Mouse (Mus musculus) hindlimb bud, embryonic 11.5 days (tissue): ENCODE measurements around the gene Zscan2.

Experiments
- DNase-seq: peaks from one replicate; pipeline ENCODE4 v3.0.0-alpha.2; 2012; ENCODE audit warnings: low read depth, low spot score; ENCODE audit errors: extremely low spot score

Zscan2 gene

DNA sequence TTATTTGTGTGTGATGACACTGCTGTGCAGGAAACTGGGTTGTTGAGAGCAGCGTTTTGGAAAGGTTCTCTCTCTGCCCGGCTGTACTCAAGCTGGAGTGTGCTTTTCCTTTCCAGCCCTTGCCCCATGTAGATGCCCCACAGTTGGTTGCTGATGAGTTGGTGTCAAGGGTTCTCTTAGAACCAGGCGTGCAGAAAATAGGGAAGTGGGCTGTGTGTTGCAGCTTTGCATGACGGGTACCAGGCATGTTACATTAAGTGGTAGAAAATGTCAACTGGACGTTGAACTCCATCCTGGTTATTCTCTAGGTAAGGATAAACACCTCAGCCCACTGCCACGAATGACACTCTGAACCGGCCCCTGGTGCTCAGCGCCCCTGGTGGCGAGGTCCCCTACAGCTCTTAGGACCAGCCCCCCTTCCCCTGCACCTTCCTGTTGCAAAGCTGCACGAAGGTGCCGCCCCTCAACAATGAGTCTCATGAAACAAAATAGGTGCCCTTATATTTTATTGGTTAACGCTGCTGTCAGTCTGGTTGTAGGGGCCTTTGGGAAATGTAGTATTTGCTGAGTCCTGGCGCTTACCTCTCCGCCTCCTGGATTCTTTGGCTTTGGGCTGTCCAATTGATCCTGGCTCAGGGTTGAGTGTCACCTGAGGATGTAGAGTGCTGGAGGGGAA is 22.2 kb downstream of the Zscan2 start:
- peak; percentile 47 for DNase-seq

DNA sequence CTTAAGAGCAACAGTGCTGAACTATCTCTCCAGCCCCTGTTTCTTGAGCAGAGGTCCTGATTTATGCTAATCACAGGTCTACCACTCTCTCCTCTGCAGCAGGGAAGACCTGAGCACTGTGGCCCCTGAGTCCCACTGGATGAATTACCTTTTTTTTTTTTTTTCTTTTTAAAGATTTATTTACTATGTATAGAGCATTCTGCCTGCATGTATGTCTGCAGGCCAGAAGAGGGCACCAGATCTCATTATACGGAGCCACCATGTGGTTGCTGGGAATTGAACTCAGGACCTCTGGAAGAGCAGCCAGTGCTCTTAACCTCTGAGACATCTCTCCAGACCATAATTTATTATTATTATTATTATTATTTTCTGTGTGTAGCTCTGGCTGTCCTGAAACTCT is 24.9 kb downstream of the Zscan2 start:
- no peak for DNase-seq

DNA sequence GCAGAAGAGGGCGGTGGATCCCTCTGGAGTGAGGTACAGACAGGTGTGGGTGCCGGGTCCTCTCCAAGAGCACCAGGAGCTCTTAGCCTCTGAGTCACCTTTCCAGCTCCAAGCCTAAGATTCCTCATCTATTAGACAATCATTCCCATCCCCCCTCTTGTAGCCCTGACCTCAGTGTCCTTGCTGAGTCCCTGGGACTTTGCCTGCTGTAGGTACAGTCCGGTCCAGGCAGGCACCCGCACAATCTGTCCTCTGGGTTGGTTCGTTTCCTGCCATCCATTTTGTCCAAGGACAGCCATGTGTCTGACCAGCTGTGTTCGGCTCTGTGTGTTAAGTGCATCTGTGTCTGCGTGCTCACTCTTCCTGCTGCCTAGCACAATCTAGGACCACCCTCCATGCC is 27.9 kb downstream of the Zscan2 start:
- no peak for DNase-seq

DNA sequence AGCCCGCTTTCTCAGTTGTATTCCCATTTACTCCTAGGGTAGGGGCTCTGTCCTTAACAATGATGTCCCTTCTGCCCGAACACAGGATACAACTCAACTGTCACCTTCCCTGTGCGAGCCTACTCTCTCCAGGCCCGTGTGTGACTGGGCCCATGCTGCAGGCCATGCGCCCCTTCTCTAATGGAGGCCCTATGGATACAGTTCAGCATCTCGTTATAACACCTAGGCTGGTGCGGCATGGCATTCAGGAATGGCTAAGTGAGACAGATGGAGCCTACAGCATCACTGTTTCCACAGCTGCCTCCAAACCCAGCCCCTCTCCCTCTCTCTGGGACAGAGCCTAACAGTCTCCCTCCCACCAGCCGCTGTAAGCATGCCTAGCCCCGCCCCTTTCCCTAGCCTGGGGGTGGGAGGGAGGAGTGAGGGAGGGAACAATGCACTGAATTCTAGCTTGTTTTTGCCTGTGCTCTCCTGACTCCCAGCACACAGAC is 28.3 kb downstream of the Zscan2 start:
- no peak for DNase-seq

DNA sequence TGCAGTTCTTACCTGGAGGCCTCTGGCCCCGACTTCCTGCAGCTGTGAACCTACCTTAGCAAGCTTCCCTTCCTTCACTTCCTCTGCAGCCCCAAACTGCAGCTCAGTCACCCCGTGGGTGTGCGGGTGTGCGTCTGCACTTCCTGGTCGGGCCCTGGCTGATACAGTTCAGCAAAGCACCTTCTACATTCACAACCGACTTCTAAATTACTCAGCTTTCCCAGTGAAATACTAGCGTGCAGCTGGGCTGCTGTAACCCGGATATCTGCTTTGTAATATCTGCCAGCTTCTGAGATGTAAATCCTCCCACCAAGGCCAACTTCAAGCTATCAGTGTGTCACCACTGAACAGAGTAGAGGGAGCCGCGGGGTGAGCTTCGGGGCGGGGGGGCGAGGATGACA is 29.1 kb downstream of the Zscan2 start:
- DNase-seq = no peak

DNA sequence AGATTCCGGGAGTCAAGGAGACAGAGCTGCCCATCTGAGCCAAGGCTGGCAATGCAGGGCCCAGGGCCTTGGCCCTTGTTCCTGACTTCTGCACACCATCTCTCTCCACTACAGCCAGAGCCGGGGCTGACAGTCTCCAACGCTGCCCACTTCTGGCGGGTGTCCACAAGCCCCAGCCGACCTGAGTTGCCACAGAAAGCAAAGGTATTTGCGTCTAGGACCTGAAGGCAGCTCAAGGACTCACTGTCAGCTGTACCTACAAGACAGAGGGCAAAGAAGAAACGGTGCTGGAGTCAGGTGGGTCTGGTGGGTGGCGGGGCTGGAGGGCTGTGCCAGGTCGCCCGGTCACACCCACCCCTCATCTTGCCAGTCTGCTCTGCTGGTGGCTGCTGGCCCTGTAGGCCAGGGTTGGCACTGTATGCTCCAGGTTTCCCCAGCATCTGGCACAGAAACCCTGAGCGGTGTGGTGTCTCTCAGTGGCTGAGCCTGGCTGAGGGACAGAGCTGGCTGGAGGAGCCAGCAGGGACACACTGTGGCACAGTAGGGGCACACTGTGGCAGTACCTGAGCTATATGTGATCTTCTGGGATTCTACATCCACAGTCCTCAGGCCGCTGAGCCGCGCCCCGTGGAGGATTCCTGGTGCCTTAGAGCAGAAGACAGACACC is 32.5 kb downstream of the Zscan2 start:
- no peak for DNase-seq

DNA sequence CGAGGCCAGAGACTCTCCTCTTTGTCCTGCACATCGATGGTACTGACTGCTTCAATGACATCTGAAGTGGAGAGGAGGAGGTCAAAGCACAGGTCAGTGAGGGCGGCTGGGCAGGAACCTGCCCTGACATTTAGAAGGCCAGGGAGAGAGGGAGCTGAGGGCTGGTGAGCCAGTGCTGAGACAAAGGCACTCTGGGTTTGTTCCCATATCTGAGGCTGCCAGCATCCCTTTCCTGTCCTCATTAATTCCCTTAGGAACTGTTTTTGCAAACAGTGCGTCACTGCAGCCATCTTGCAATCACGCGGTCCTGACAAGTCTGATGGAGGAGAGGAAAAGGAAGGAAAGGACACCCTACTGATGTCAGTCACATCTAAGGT is 33.0 kb downstream of the Zscan2 start:
- no peak for DNase-seq

DNA sequence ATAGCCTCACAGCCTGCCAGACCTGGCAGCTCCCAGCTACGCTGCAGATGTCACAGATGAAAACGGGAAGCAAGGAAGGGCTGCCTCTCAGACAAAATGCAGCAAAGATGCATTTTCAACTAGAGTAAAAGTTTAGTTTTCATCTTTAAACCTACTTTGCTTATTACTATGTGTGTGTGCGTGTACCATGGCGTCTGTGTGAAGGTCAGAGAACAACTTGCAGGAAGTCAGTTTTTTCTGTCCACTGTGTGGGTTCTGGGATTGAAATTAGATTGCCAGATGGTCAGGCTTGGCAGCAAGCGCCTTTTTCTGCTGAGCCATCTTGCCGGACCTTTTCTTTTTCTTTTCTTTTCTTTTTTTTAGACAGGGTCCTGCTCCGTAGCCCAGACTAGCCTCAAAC is 33.5 kb downstream of the Zscan2 start:
- no peak for DNase-seq

DNA sequence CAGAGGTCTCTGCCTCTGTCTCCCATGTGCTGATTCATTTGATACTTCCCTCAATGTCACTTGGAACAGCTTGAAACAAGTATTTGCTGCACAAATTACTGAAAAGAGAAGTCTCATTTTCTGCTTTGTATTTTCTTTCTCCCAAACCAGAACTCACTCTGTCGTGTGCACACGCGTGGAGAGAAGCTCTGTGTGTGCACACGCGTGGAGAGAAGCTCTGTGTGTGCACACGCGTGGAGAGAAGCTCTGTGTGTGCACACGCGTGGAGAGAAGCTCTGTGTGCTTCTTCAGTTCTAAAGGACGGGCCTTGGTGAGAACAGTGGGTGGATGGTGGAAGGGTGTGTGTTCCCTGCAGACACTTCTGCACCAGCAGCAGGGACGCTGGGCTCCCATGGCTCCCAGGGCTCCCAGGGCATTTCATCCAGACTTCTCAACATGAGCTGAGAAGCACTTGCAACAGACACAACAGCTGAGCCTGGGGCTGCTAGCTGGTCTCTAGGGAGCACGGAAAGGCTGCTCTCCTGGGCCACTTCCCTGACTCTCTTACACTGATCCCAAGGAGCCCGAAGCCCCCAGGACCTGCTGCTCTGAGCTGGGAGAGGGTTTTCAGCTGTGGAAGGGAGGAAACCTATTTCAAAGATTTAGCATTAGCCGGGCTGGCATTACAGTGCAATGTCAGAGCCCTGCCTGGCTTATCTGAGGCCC is 34.2 kb downstream of the Zscan2 start:
- no peak for DNase-seq

DNA sequence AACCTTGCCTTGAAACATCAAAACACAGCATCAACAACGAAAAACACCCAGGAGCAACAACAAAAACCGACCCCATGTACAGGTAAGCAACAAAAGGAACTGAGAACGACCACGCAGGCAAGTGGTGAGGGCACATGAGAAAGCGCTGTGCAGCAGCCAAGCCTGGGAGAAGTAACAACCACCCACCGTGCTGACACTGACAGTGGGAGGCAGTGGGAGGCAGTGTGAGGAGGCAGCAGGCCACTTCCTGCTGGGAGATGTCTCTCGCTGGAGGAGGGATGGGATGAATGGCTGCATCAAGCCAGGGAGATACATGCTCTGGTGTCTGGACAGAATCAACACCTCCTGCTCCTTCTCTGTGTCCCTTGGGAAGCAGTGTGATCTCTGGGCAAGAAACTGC is 36.4 kb downstream of the Zscan2 start:
- no peak for DNase-seq

DNA sequence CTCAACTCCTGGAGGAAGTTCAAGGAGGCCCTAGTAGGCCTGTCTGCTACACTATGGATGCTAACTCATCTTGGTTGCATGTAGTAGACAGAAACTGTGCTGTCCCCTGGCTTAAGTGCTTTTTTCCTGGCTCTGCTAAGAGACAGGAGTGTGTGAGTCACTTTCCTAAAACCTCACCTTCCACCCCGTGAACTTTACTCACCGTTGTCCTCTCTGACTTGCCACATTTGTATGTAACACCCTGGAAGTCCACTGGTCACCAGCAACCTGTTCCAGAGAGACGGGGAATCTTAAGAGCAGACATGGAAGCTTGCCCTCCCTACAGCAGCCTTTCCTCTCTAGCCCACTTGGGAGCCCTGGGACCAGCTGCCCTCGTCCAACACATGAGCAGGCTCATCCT is 37.0 kb downstream of the Zscan2 start:
- no peak for DNase-seq

DNA sequence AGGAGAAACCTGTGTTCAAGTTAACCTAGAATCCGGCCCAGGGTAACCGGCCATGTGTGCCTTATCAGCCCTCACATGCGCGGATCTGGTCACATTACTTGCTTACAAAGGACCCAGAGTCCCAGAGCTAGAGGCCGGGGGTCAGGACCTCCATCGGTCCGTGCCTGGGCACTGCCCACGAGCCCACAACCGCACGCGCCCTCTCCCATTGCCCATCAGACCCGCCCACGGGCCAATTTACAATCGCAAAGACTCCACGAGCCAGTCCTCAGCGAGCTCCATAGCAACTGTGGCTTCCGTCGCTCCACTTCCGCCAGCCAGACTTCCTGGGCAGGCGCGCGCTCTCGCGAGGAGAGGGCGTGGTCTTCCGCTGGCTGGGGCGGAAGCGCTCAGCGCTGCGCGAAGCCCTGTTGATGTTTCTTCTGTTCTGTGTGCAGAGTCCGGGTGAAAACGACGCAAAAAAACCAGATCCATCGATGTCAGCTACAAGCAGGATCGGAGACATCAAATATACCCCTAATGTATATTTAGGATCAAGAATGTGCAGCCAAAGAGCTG is 40.3 kb downstream of the Zscan2 start, which contains the start of gene Wdr73:
Wdr73 (minus strand) TSS at position 326 of the 558 bp plus-strand sequence.
- peak; percentile 72 for DNase-seq

DNA sequence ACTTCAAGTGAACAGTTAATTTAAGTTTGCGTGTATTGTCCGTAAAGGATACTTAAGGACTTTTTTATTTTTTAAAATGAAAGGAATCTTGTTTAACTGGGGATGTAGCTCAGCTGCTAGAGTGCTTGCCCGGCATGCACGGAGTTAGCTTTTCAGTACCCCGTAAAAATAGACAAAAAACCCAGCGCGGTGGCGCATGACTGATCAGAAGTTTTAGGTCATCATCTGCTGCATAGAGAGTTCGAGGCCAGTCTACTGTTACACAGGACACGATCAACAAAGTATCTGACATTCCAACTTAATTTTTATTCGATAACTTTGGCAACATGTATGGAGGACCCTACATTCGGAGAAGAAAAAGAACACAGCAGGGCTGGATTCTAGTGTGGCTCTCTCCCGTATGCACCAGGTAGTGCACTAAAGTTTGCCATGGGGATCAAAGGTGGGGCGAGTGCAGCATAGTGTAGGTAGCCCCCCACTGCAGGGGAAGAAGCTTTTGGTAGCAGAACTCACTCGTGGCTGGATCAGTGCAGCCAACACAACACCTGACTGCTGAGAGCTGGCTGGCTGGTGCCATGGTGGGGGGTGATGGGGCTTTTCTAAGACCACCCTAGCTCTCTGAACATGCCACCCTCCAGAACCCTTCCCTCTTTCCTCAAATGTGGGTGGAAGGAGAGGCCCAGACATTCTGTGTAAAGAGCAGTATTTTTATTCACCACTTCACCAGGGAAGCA is 41.0 kb downstream of the Zscan2 start:
- DNase-seq = no peak

DNA sequence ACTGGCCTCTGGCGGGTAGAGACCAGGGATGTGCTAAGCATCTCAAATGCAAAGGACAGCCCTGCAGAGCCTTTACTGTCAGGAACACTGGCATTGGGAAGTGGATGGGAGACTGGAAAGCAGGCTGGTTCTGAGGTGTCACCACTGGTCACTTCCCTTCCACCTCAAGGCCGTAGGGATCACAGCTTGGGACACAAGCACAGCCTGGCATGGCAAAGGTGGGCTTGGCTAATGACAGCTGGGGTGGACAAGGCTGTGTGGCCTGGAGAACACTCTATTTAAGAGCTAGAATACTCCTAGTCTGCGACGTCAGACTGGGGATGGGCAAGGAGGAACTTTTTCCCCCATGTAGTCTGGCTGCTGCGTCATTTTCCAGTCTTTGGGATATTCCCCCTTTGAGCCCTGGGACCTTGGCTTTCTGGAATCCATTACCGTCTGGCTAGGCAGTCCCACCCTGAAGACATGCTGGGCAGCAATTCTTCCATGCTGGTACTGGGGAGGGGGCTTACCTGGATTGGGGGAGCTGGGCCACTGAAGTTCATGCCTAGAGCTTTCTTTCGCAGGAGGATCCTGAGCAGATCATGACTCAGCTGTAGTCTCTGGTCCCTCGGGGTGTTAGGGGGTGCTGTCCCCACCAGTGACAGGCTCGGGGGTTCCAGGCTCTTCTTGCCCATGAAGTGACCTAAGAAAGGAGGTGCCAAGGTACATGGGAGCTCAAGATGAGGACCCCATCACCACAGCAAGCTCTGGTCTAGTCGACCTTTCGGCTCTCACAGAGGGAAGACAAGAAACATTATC is 43.1 kb downstream of the Zscan2 start:
- DNase-seq = no peak

DNA sequence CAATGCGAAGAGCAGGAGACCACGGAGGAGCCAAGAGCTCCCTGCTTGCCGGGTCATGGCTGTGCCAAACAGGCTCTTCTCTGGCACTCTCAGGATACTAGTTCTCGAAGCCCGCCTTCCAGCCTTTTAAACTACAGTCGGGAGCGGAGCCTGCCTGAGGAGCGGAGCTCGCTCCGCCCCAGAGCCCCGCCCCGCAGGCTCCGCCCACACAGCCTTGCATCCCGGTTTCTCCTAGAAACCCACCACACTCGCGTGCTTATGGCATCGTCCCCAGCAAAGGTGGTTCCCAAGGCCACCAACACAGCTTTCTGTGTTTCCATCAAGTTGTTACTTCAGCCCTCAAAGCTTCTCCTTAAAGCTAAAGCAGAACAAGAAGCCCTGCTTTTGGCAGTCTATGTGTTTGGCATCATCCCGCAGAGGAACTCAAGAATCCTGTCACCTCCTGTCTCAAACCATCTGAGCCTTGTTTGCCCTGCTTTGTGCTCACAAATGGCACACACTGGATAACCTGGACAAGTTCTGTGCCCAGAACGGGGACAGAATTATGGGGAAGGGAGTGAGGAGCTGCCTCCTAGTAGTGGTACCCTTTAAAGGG is 44.3 kb downstream of the Zscan2 start, which contains the start of gene Nmb:
Nmb (minus strand) TSS at position 156 of the 595 bp plus-strand sequence.
- no peak for DNase-seq

DNA sequence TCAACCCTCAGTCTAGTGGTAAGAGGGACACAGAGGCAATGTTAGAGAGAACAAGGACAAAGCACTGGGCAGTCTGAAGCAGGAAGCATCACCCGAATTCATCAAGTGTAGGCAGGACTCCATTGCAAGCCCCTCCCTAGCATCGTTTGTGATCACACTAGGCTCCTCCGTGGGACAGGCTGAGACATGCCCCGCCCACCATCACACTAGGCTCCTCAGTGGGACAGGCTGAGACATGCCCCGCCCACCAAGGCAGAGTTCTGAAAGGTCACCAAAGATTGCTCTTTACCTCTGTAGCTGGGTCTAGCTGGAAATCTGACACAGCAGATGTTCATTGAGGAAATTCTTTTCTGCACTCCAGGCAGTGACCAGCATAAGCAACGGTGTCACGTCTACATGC is 50.3 kb downstream of the Zscan2 start:
- DNase-seq = no peak

DNA sequence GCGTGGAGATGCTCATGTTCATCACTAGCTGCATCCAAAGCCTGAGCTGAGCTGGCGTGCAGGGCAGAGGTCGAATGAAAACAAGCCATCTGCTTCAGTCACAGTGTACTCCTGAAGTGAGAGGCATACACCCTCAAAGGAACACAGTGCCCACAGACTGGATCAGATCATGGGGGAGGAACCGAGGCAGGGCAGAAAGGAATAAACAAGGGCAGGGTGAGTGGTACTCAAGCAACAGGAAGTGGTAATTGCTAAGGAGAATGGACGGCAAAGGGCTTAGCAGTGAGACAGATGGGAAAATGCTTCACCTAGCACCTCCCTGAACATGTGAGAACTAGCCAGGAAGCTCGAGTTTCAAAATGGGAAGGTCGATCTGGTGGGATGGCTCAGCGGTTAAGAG is 51.8 kb downstream of the Zscan2 start:
- DNase-seq = no peak

DNA sequence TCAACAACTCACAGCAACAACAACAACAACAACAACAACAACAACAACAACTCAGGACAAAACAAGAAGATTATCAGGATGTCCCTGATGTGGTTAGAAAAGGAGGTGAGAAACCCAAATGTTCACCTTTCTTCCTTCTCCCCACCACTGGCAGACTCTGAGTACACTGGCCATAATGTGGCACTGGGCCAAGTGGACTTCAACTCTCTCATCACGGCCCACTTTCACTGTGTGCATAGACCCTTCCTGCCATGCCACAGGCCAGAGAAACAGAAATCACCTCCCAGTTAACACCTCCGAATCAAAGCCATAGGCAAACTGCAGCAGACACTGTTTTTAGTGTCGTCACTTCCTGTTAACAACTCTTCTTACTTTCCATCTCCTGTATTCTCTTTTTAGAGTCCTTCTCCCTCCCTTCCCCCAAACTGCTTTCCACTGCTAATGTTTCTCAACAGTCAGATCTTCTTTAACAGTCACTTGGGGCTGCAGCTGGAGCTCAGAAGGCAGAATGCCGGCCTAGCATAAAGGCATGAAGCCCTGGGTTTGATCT is 57.3 kb downstream of the Zscan2 start:
- no peak for DNase-seq

DNA sequence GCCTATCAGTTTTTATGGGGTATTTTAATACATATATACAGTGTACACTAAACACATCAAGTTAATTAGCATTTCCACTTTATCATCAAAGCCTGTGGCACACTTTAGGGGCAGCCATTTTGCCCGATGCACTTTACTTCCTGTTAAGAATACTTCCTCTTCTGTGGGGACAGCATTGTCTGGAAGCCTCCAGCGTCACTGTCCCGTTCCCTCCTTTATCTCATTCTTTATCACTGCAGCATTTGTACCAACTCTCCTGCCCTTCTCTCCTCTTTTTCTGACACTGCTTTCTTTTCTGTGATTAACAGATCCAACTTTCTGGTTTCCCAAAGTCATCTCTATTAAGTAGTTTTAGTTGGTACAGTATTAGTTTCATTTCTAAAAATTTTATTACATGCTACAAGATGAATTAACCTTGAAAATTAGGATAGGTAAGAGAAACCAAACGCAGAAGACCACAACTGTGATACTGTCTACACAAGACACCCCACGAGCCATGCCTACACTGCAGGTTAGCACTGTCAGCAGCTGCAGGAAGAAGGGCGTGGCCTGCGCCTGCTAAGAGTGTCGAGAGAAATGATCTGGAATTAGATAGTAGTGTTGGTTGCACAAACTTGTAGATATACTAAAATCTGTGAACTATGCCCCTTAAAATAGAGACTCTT is 58.4 kb downstream of the Zscan2 start:
- DNase-seq = no peak
